Mouse (Mus musculus) lung, adult 2 months (tissue): ENCODE results near the gene Ralgapb.

Source experiments
- CTCF ChIP-seq: fragments of 200-500 bp; IDR thresholded peaks from 2 replicates; pipeline ENCODE4 v1.5.1; 2011; ENCODE audit warnings: mild to moderate bottlenecking, low read length, control low read depth; ENCODE audit not compliant: insufficient read depth
- POLR2A ChIP-seq: fragments of 200-500 bp; IDR thresholded peaks from 2 replicates; pipeline ENCODE4 v1.6.1; 2011; ENCODE audit warnings: low read depth, mild to moderate bottlenecking, control low read depth, low read length, borderline replicate concordance; ENCODE audit errors: extremely low read depth

DNA sequence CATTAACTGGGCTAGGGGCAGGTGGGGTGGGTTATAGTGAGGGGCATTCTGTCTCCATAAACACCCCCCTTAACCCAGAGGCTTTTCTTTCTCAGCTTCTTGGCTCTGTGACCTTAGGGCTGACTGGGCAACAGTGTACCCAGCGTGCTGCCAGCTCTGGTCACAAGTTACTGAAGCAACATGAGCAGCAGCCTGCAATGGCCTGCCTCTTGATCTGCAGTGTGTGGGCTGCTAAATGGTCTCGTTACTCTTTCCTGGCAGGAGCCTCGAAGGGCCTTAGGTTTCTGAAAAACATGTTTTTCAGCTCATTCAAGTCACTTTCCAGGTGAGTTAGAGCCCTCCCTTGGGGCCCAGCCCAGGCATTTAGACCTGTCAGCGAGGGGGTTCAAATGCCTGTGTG, 94.0 kb downstream of the Ralgapb start:
- TF ChIP-seq CTCF (no peak), POLR2A (no peak)
